Mouse (Mus musculus) adrenal gland (tissue): ENCODE data around the gene Epha1.

Source experiments
- intact Hi-C: fragments of 180-260 bp; cut with DNase I; formaldehyde crosslinking; loops from one replicate; pipeline ENCODE4 v1.15.1; 2025
- long read RNA-seq, 2 experiments: library from polyadenylated mRNA; unstranded; transcript quantifications; one replicate each; pipeline ENCODE4 v2.0.0; 2020; ENCODE audit warnings: borderline replicate concordance in 1 of 2; ENCODE audit not compliant: insufficient replicate concordance in 1 of 2

Gene Epha1
- long read RNA-seq, experiment 1, partial matches to known transcripts, result 1 of 1 reads
- long read RNA-seq, experiment 1, other reads (novel, unspliced or antisense), result 0 of 1 reads
- long read RNA-seq, experiment 2, result 0 reads

- intact Hi-C loops, result loop anchor here (10.0 kb wide), 1 partner anchor 108 kb away; the partner anchor contains the start of genes Casp2 and Tmem139
Observed at GRCm38 (mm10) chr6:42372816-42373547, at the start of gene Epha1. Gene Epha1 (minus strand): TSS chr6:42373268.

- intact Hi-C loops, result no loop called here
Observed at GRCm38 (mm10) chr6:42421439-42421838, 48.4 kb upstream of the Epha1 start.

- intact Hi-C loops, result no loop called here
Observed at GRCm38 (mm10) chr6:42419443-42419842, 46.4 kb upstream of the Epha1 start.

GRCm38 (mm10) chr6:42405134-42405533 lies 32.1 kb upstream of the Epha1 start, which contains the start of gene Tas2r135:
Gene Tas2r135 (plus strand): TSS chr6:42405434.
- intact Hi-C loops, result no loop called here

- intact Hi-C loops, result no loop called here
Observed at GRCm38 (mm10) chr6:42399938-42400337, 26.9 kb upstream of the Epha1 start, which contains the start of gene Tas2r143. Gene Tas2r143 (plus strand): TSS chr6:42400238.

- intact Hi-C loops, result no loop called here
Observed at GRCm38 (mm10) chr6:42398998-42399397, 25.9 kb upstream of the Epha1 start.

GRCm38 (mm10) chr6:42398285-42398684 lies 25.2 kb upstream of the Epha1 start:
- intact Hi-C loops, result no loop called here

- intact Hi-C loops, result no loop called here
Observed at GRCm38 (mm10) chr6:42397041-42397657, 24.1 kb upstream of the Epha1 start.

- intact Hi-C loops, result no loop called here
Observed at GRCm38 (mm10) chr6:42395960-42396809, 23.1 kb upstream of the Epha1 start.

- intact Hi-C loops, result no loop called here
Observed at GRCm38 (mm10) chr6:42391796-42392330, 18.8 kb upstream of the Epha1 start.

GRCm38 (mm10) chr6:42385635-42386034 lies 12.6 kb upstream of the Epha1 start:
- intact Hi-C loops, result no loop called here

- intact Hi-C loops, result loop anchor here (5.0 kb wide), 1 partner anchor 36 kb away; the partner anchor contains the start of gene Zyx
Observed at GRCm38 (mm10) chr6:42383360-42383759, 10.3 kb upstream of the Epha1 start.

GRCm38 (mm10) chr6:42381916-42382381 lies 8.9 kb upstream of the Epha1 start:
- intact Hi-C loops, result loop anchor here (5.0 kb wide), 1 partner anchor 35 kb away; the partner anchor contains the start of gene Zyx

- intact Hi-C loops, result loop anchor here (5.0 kb wide), 1 partner anchor 34 kb away; the partner anchor contains the start of gene Zyx
Observed at GRCm38 (mm10) chr6:42381221-42381620, 8.2 kb upstream of the Epha1 start.

GRCm38 (mm10) chr6:42380416-42381144 lies 7.5 kb upstream of the Epha1 start:
- intact Hi-C loops, result loop anchor here (5.0 kb wide), 1 partner anchor 33 kb away; the partner anchor contains the start of gene Zyx

GRCm38 (mm10) chr6:42379551-42379950 lies 6.5 kb upstream of the Epha1 start:
- intact Hi-C loops, result loop anchor here (10.0 kb wide), 1 partner anchor 115 kb away; the partner anchor contains the start of genes Casp2 and Tmem139

GRCm38 (mm10) chr6:42377280-42377679 lies 4.2 kb upstream of the Epha1 start:
- intact Hi-C loops, result loop anchor here (10.0 kb wide), 1 partner anchor 112 kb away; the partner anchor contains the start of genes Casp2 and Tmem139

GRCm38 (mm10) chr6:42376504-42377019 lies 3.5 kb upstream of the Epha1 start:
- intact Hi-C loops, result loop anchor here (10.0 kb wide), 1 partner anchor 112 kb away; the partner anchor contains the start of genes Casp2 and Tmem139

- intact Hi-C loops, result loop anchor here (10.0 kb wide), 1 partner anchor 111 kb away; the partner anchor contains the start of genes Casp2 and Tmem139
Observed at GRCm38 (mm10) chr6:42376016-42376415, 2.9 kb upstream of the Epha1 start.
